Mouse (Mus musculus) regulatory T cell (primary cell): ENCODE measurements at regions not wholly inside any gene's neighbourhood (a gene's known extent, or its start where the extent isn't known, plus 50 kb on each side); places are given as distances from the start of the nearest gene placed in this dataset.

Experiments
- in situ Hi-C: fragments of 300-600 bp; cut with MboI, MseI; formaldehyde crosslinking; loops from one replicate; pipeline ENCODE4 v1.15.1; 2025; ENCODE audit warnings: high pct_unique_total_duplicates

GRCm38 (mm10) chr12:25240796-25241195 is 143.9 kb upstream of the Id2 start:
- in situ Hi-C loops = loop anchor here (10.0 kb wide), 1 partner anchor 64 kb away; no protein-coding TSS in a partner anchor

GRCm38 (mm10) chr12:25240142-25240541 is 143.2 kb upstream of the Id2 start:
- in situ Hi-C loops = loop anchor here (10.0 kb wide), 1 partner anchor 65 kb away; no protein-coding TSS in a partner anchor

- in situ Hi-C loops = loop anchor here (5.0 kb wide), 1 partner anchor 43 kb away; no protein-coding TSS in a partner anchor
These were observed 138.1 kb upstream of the Id2 start for GRCm38 (mm10) chr12:25235071-25235470.

GRCm38 (mm10) chr12:25234636-25235035 is 137.7 kb upstream of the Id2 start:
- in situ Hi-C loops = loop anchor here (5.0 kb wide), 1 partner anchor 42 kb away; no protein-coding TSS in a partner anchor

- in situ Hi-C loops = no loop called here
These were observed 136.1 kb upstream of the Id2 start for GRCm38 (mm10) chr12:25233027-25233535.

- in situ Hi-C loops = no loop called here
These were observed 135.6 kb upstream of the Id2 start for GRCm38 (mm10) chr12:25232358-25233026.

- in situ Hi-C loops = loop anchor here (5.0 kb wide), 1 partner anchor 469 kb away; no protein-coding TSS in a partner anchor
These were observed 131.8 kb upstream of the Id2 start for GRCm38 (mm10) chr12:25228708-25229107.

GRCm38 (mm10) chr12:25227736-25228135 is 130.8 kb upstream of the Id2 start:
- in situ Hi-C loops = loop anchor here (5.0 kb wide), 1 partner anchor 470 kb away; no protein-coding TSS in a partner anchor

GRCm38 (mm10) chr12:25224644-25225043 is 127.7 kb upstream of the Id2 start:
- in situ Hi-C loops = loop anchor here (5.0 kb wide), 1 partner anchor 473 kb away; no protein-coding TSS in a partner anchor

- in situ Hi-C loops = no loop called here
These were observed 127.3 kb upstream of the Id2 start for GRCm38 (mm10) chr12:25224201-25224600.

- in situ Hi-C loops = no loop called here
These were observed 126.6 kb upstream of the Id2 start for GRCm38 (mm10) chr12:25223539-25223938.

- in situ Hi-C loops = no loop called here
These were observed 123.8 kb upstream of the Id2 start for GRCm38 (mm10) chr12:25220780-25221106.

- in situ Hi-C loops = no loop called here
These were observed 123.3 kb upstream of the Id2 start for GRCm38 (mm10) chr12:25220096-25220779.

GRCm38 (mm10) chr12:25219546-25219945 is 122.6 kb upstream of the Id2 start:
- in situ Hi-C loops = no loop called here

- in situ Hi-C loops = no loop called here
These were observed 120.0 kb upstream of the Id2 start for GRCm38 (mm10) chr12:25216792-25217516.

GRCm38 (mm10) chr12:25215266-25215665 is 118.3 kb upstream of the Id2 start:
- in situ Hi-C loops = no loop called here

GRCm38 (mm10) chr12:25213782-25214478 is 117.0 kb upstream of the Id2 start:
- in situ Hi-C loops = no loop called here

- in situ Hi-C loops = no loop called here
These were observed 114.4 kb upstream of the Id2 start for GRCm38 (mm10) chr12:25211331-25211730.

GRCm38 (mm10) chr12:25210597-25210996 is 113.7 kb upstream of the Id2 start:
- in situ Hi-C loops = no loop called here

GRCm38 (mm10) chr12:25209333-25209728 is 112.4 kb upstream of the Id2 start:
- in situ Hi-C loops = no loop called here

- in situ Hi-C loops = no loop called here
These were observed 111.9 kb upstream of the Id2 start for GRCm38 (mm10) chr12:25208670-25209332.
